29 mouse cellular contexts compared by ENCODE assay signal in genomic region chr9:119726990-119727389, GRCm38 (mm10). TPM values are rescaled to one million over a fixed set of nuclear protein-coding genes. Genes with fewer than 3 reads are reported as not detected.
"Had no signal": no experiment of that assay in that cellular context is flagged by ENCODE, and none has a peak within 500 bp of the region (broad histone marks: within the 10 kb centered on the region; RNA-seq: fewer than 3 reads in every experiment).

No protein-coding gene starts in this region.

- DNase-seq: forebrain, postnatal 0 days; gastrocnemius, postnatal 14 days; gastrocnemius, postnatal 36 days; heart, adult 11 months; heart, postnatal 10 days; heart, postnatal 4 days; kidney, adult 18-20 months; kidney, adult 8-10 months; kidney, postnatal 10 days; kidney, postnatal 25 days; kidney, postnatal 4 days had no signal

- ATAC-seq: forebrain, postnatal 0 days; hindbrain, embryonic 16.5 days; inflammation-experienced regulatory T-cells, adult 6 months; intestine, embryonic 15.5 days; intestine, postnatal 0 days had no signal

- H3K4me3 ChIP-seq: heart, embryonic 10.5 days; heart, embryonic 12.5 days; hindbrain, embryonic 10.5 days; hindbrain, embryonic 12.5 days; intestine, embryonic 15.5 days; layer of hippocampus, adult 2 months; left cerebral cortex, adult 2 months; limb, embryonic 10.5 days; limb, embryonic 12.5 days had no signal

- H3K27me3 ChIP-seq: hindbrain, embryonic 12.5 days; intestine, embryonic 15.5 days had no signal

- H3K36me3 ChIP-seq: heart, embryonic 10.5 days; heart, embryonic 12.5 days; hindbrain, embryonic 10.5 days; hindbrain, embryonic 12.5 days; intestine, embryonic 15.5 days; limb, embryonic 10.5 days; limb, embryonic 12.5 days had no signal

- H3K4me1 ChIP-seq: intestine, embryonic 15.5 days; limb, embryonic 12.5 days had no signal

- H3K9ac ChIP-seq: forebrain, postnatal 0 days; heart, embryonic 12.5 days; hindbrain, embryonic 12.5 days; hindbrain, embryonic 14.5 days; intestine, embryonic 15.5 days; limb, embryonic 12.5 days had no signal

- H3K27ac ChIP-seq: heart, embryonic 10.5 days; hindbrain, embryonic 10.5 days; hindbrain, embryonic 12.5 days; hindbrain, embryonic 14.5 days; intestine, embryonic 15.5 days; layer of hippocampus, adult 2 months; left cerebral cortex, adult 2 months; limb, embryonic 10.5 days; limb, embryonic 12.5 days had no signal

- H3K9me3 ChIP-seq: heart, embryonic 10.5 days; heart, embryonic 12.5 days; hindbrain, embryonic 10.5 days; hindbrain, embryonic 12.5 days; intestine, embryonic 15.5 days; limb, embryonic 10.5 days; limb, embryonic 12.5 days had no signal

- H3K4me2 ChIP-seq: heart, embryonic 12.5 days; hindbrain, embryonic 12.5 days; hindbrain, embryonic 14.5 days; intestine, embryonic 15.5 days; limb, embryonic 12.5 days had no signal

RNA-seq across cellular contexts. Expression of gene Scn10a, which starts 7.9 kb away (rescaled TPM):
- total RNA-seq: gastrocnemius, adult 18-20 months; gastrocnemius, adult 8-10 months; gastrocnemius, postnatal 14 days; gastrocnemius, postnatal 36 days; layer of hippocampus, adult 2 months; layer of hippocampus, postnatal 10 days; layer of hippocampus, postnatal 25 days had no signal
- polyA plus RNA-seq: hindbrain, embryonic 14.5 days; inflammation-experienced regulatory T-cells, adult 6 months; intestine, embryonic 15.5 days; intestine, postnatal 0 days; kidney, embryonic 14.5 days; limb, embryonic 10.5 days had no signal
